Mouse (Mus musculus): ENCODE measurements around the gene Gimap4. TPM values are rescaled to one million over a fixed set of nuclear protein-coding genes. Genes with fewer than 3 reads are reported as not detected.

Gene Gimap4
- total and polyA plus RNA-seq, 3 experiments = 0.12 to 0.25 TPM; not detected in 1

DNA sequence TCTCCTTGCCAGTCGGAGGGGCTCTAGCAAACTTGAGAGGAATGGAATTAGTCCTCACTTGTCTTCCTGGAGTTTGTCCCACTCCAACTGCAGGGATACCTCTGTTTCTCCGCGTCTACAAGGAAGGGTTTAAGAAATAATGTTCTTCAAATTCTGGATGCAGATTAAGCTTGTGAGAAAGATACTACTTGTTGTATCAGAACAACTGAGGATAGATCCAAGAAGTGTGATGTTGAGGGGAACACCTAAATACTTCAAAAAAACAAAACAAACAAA lies 55.4 kb downstream of the Gimap4 start:
- H3K79me2 ChIP-seq (ENCODE audit: control insufficient read depth, insufficient read depth, low read length, poor library complexity) = no peaks in the 10 kb centered on the region
- H3K4me1 ChIP-seq (ENCODE audit: control insufficient read depth in 1 of 2, insufficient read depth in 2 of 2, low read length in 2 of 2) = no peaks in the 10 kb centered on the region
- H3K27ac ChIP-seq (ENCODE audit: control insufficient read depth, low read depth, low read length) = no peak overlapping the region
- H3K4me3 ChIP-seq (ENCODE audit: control insufficient read depth in 1 of 2, insufficient read depth in 1 of 2, low read depth in 2 of 2, low read length in 2 of 2) = no peak overlapping the region
- no peak overlapping the region for H3K9ac ChIP-seq (ENCODE audit: control insufficient read depth, low read depth, low read length, poor library complexity, severe bottlenecking)
- no peaks in the 10 kb centered on the region for H3K27me3 ChIP-seq (ENCODE audit: control insufficient read depth in 1 of 2, insufficient read depth in 2 of 2, low read length in 2 of 2)
- H3K9me3 ChIP-seq (replicated peaks; ENCODE audit: insufficient read depth, low read length) = no peaks in the 10 kb centered on the region
- TF ChIP-seq USF2 (IDR thresholded peaks at IDR 0.05; ENCODE audit: borderline replicate concordance in 1 of 2, insufficient read depth in 1 of 2, low read depth in 1 of 2, low read length in 2 of 2) (no peak), UBTF (IDR thresholded peaks at IDR 0.05; ENCODE audit: borderline replicate concordance, insufficient read depth, low read depth, low read length) (no peak), MYC (IDR thresholded peaks at IDR 0.05; ENCODE audit: low read depth, low read length) (no peak), CHD2 (IDR thresholded peaks at IDR 0.05; ENCODE audit: low read length) (no peak), MEF2A (IDR thresholded peaks at IDR 0.05; ENCODE audit: extremely low read depth, insufficient replicate concordance, low read depth, low read length, poor library complexity, severe bottlenecking) (no peak), RAD21 (IDR thresholded peaks at IDR 0.05; ENCODE audit: low read depth, low read length) (no peak), USF1 (IDR thresholded peaks at IDR 0.05; ENCODE audit: low read depth, low read length) (no peak), GABPA (IDR thresholded peaks at IDR 0.05; ENCODE audit: low read depth, low read length) (no peak), BHLHE40 (IDR thresholded peaks at IDR 0.05; ENCODE audit: borderline replicate concordance, low read depth, low read length) (no peak), POLR2AphosphoS5 (IDR thresholded peaks at IDR 0.05; ENCODE audit: borderline replicate concordance, low read depth, low read length) (no peak), MAX (IDR thresholded peaks at IDR 0.05; ENCODE audit: low read length) (no peak), HCFC1 (IDR thresholded peaks at IDR 0.05; ENCODE audit: low read depth, low read length) (no peak), ETS1 (IDR thresholded peaks at IDR 0.05; ENCODE audit: low read depth, low read length) (no peak), MAFK (IDR thresholded peaks at IDR 0.05; ENCODE audit: borderline replicate concordance, low read depth, low read length) (no peak), NELFE (IDR thresholded peaks at IDR 0.05; ENCODE audit: low read depth, low read length) (no peak), TCF12 (IDR thresholded peaks at IDR 0.05; ENCODE audit: low read depth, low read length) (no peak)
- no peak for DNase-seq (ENCODE audit: low read depth, low spot score)
- no peaks in the 10 kb centered on the region for H3K36me3 ChIP-seq (ENCODE audit: control insufficient read depth in 1 of 2, insufficient read depth in 2 of 2, low read length in 2 of 2)

DNA sequence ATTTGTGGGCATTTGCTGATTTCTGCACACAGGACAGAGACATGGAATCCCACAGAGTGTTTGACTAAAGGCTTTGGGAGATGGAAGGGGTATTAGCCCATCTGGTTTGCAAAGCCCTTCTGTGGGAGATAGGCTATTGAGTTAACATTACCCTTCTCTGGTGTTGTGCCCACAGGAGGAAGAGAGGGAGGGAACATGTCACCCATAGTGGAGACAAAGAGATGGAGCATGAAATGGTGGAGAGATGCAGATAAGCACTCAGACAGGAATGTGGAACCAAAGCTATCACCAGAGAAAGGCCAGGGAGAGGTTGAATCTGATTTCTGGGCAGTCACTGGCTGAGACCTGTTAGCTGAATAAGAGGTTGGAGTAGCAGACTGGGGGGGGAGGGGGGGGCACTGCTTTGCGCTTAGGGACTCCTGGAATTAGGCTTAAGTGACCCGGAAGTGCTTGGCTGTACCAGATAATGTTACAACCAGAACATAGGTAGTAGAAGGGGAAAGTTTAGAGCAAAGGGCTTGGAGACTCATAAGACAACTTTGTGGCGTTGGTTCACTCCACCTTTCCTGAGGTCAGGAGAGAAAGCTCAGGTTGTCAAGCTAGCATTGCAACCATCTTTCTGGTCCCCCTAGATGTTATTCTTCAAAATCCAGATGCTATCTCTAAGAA lies 56.3 kb downstream of the Gimap4 start:
- Histone ChIP-seq H3K79me2 (ENCODE audit: control insufficient read depth, insufficient read depth, low read length, poor library complexity) (no peaks in the 10 kb centered on the region), H3K4me3 (ENCODE audit: control insufficient read depth in 1 of 2, insufficient read depth in 1 of 2, low read depth in 2 of 2, low read length in 2 of 2) (no peak overlapping the region), H3K4me1 (ENCODE audit: control insufficient read depth in 1 of 2, insufficient read depth in 2 of 2, low read length in 2 of 2) (no peaks in the 10 kb centered on the region), H3K27ac (ENCODE audit: control insufficient read depth, low read depth, low read length) (no peak overlapping the region), H3K27me3 (ENCODE audit: control insufficient read depth in 1 of 2, insufficient read depth in 2 of 2, low read length in 2 of 2) (no peaks in the 10 kb centered on the region), H3K36me3 (ENCODE audit: control insufficient read depth in 1 of 2, insufficient read depth in 2 of 2, low read length in 2 of 2) (no peaks in the 10 kb centered on the region), H3K9ac (ENCODE audit: control insufficient read depth, low read depth, low read length, poor library complexity, severe bottlenecking) (no peak overlapping the region), H3K9me3 (replicated peaks; ENCODE audit: insufficient read depth, low read length) (no peaks in the 10 kb centered on the region)
- no peak for DNase-seq (ENCODE audit: low read depth, low spot score)
- TF ChIP-seq MXI1 (IDR thresholded peaks at IDR 0.05; ENCODE audit: low read depth, low read length) (no peak), ZKSCAN1 (IDR thresholded peaks at IDR 0.05; ENCODE audit: low read depth, low read length) (no peak), MYB (IDR thresholded peaks at IDR 0.05; ENCODE audit: low read depth, low read length) (no peak), TCF12 (IDR thresholded peaks at IDR 0.05; ENCODE audit: low read depth, low read length) (no peak), GABPA (IDR thresholded peaks at IDR 0.05; ENCODE audit: low read depth, low read length) (no peak), TBP (IDR thresholded peaks at IDR 0.05; ENCODE audit: low read depth, low read length) (no peak), CTCF (IDR thresholded peaks at IDR 0.05 in 2 of 3, conservative IDR thresholded peaks at IDR 0.05 in 1 of 3; ENCODE audit: control insufficient read depth in 1 of 3, insufficient read depth in 1 of 3, low read depth in 2 of 3, low read length in 3 of 3, poor library complexity in 1 of 3, severe bottlenecking in 1 of 3) (no peak), NRF1 (IDR thresholded peaks at IDR 0.05; ENCODE audit: insufficient read depth, low read depth, low read length, poor library complexity, severe bottlenecking) (no peak)

Data from MEL (cell line).